Mouse (Mus musculus) myocyte (in vitro differentiated cells): ENCODE data around the gene Tas1r2. TPM values are rescaled to one million over a fixed set of nuclear protein-coding genes. Genes with fewer than 3 reads are reported as not detected.
A peak's percentile ranks its signal among the peaks of the same experiment; 100 is the strongest.

Source experiments
- H3K27me3 ChIP-seq: one replicate; pipeline ENCODE4 v1.6.1; 2011; ENCODE audit not compliant: control insufficient read depth, insufficient read depth, insufficient read length
- H3K36me3 ChIP-seq: one replicate; pipeline ENCODE4 v1.6.1; 2011; ENCODE audit not compliant: control insufficient read depth, insufficient read depth
- H3K4me2 ChIP-seq: one replicate; pipeline ENCODE4 v1.6.1; 2011; ENCODE audit warnings: low read depth, control low read depth
- H3K4me3 ChIP-seq: one replicate; pipeline ENCODE4 v1.5.1; 2011; ENCODE audit warnings: mild to moderate bottlenecking, control low read depth, moderate library complexity
- H3K79me2 ChIP-seq: one replicate; pipeline ENCODE4 v1.6.1; 2011; ENCODE audit not compliant: control insufficient read depth, insufficient read depth
- H3ac ChIP-seq: one replicate; pipeline ENCODE4 v1.6.1; 2011; ENCODE audit not compliant: control insufficient read depth, insufficient read length
- CEBPB ChIP-seq: IDR thresholded peaks from 2 replicates; pipeline ENCODE4 v1.6.1; 2011; ENCODE audit warnings: mild to moderate bottlenecking, moderate library complexity; ENCODE audit not compliant: poor library complexity, insufficient read depth, severe bottlenecking
- E2F4 ChIP-seq: IDR thresholded peaks from one replicate; pipeline ENCODE4 v1.6.1; 2011; ENCODE audit warnings: mild to moderate bottlenecking, control low read depth, moderate library complexity; ENCODE audit not compliant: insufficient read depth
- MAX ChIP-seq: IDR thresholded peaks from one replicate; pipeline ENCODE4 v1.6.1; 2011; ENCODE audit warnings: low read depth, mild to moderate bottlenecking, control low read depth
- MYOD1 ChIP-seq, 3 experiments: IDR thresholded peaks; one replicate each; pipeline ENCODE4 v1.6.1; 2011; ENCODE audit warnings: control low read depth in 2 of 3, low read depth in 2 of 3, mild to moderate bottlenecking in 2 of 3, moderate library complexity in 1 of 3; ENCODE audit not compliant: insufficient read length in 2 of 3, control insufficient read depth in 1 of 3
- MYOG ChIP-seq, 3 experiments: IDR thresholded peaks; one replicate each; pipeline ENCODE4 v1.6.1; 2011; ENCODE audit warnings: control low read depth in 2 of 3, low read depth in 2 of 3, mild to moderate bottlenecking in 2 of 3; ENCODE audit not compliant: insufficient read length in 2 of 3, control insufficient read depth in 1 of 3, insufficient read depth in 1 of 3
- POLR2A ChIP-seq: IDR thresholded peaks from one replicate; pipeline ENCODE4 v1.6.1; 2011; ENCODE audit warnings: low read depth, mild to moderate bottlenecking, control low read depth, moderate library complexity; ENCODE audit not compliant: insufficient read length
- POLR2AphosphoS2 ChIP-seq: IDR thresholded peaks from one replicate; pipeline ENCODE4 v1.6.1; 2011; ENCODE audit warnings: low read depth, control low read depth; ENCODE audit not compliant: insufficient read length
- REST ChIP-seq: IDR thresholded peaks from one replicate; pipeline ENCODE4 v1.6.1; 2011; ENCODE audit warnings: mild to moderate bottlenecking, control low read depth, moderate library complexity; ENCODE audit not compliant: insufficient read depth, insufficient read length
- SRF ChIP-seq: IDR thresholded peaks from one replicate; pipeline ENCODE4 v1.6.1; 2011; ENCODE audit warnings: low read depth; ENCODE audit not compliant: control insufficient read depth, insufficient read length
- TCF12 ChIP-seq: IDR thresholded peaks from one replicate; pipeline ENCODE4 v1.6.1; 2011; ENCODE audit warnings: mild to moderate bottlenecking, control low read depth; ENCODE audit not compliant: poor library complexity, insufficient read depth, severe bottlenecking
- TCF3 ChIP-seq: IDR thresholded peaks from one replicate; pipeline ENCODE4 v1.6.1; 2011; ENCODE audit warnings: low read depth, control low read depth; ENCODE audit not compliant: insufficient read length
- USF1 ChIP-seq: IDR thresholded peaks from one replicate; pipeline ENCODE4 v1.6.1; 2011; ENCODE audit warnings: low read depth, mild to moderate bottlenecking, control low read depth, moderate library complexity
- polyA plus RNA-seq: library from polyadenylated mRNA; unstranded; fragments of >200 nt; fragmentation: generic; extraction: Trizol; gene quantifications from one replicate; pipeline ENCODE4 v1.2.1, GENCODE M21; 2012; ENCODE audit warnings: missing spikeins

Tas1r2 gene
- polyA plus RNA-seq, 1 experiment: 1.00 TPM

GRCm38 (mm10) chr4:139650907-139651306, 2.4 kb upstream of the Tas1r2 start:
- Histone ChIP-seq H3K4me3 (no peak overlapping the region), H3ac (no peak overlapping the region), H3K36me3 (no peaks in the 10 kb centered on the region), H3K79me2 (no peaks in the 10 kb centered on the region), H3K4me2 (no peak overlapping the region), H3K27me3 (no peaks in the 10 kb centered on the region)
- TF ChIP-seq MAX (no peak), MYOD1 (IDR thresholded peaks at IDR 0.05; ENCODE audit: control insufficient read depth in 1 of 3, insufficient read length in 2 of 3, low read depth in 2 of 3) (no peak), MYOG (IDR thresholded peaks at IDR 0.05; ENCODE audit: control insufficient read depth in 1 of 3, insufficient read depth in 1 of 3, insufficient read length in 2 of 3, low read depth in 2 of 3) (no peak)

DNA sequence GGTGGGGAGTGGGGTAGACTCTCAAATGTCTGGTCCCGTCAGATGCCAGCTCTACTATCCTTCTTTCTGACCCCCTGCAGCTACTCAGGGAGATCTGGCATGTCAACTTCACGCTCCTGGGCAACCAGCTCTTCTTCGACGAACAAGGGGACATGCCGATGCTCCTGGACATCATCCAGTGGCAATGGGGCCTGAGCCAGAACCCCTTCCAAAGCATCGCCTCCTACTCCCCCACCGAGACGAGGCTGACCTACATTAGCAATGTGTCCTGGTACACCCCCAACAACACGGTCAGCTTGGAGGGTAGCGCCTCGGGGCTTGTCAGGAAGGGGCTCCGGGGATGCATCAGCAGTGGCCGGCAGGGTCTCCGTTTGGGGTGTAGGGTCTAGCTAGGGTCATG, 8.6 kb downstream of the Tas1r2 start:
- Histone ChIP-seq H3K4me2 (no peak overlapping the region), H3K4me3 (no peak overlapping the region), H3K79me2 (no peaks in the 10 kb centered on the region), H3K27me3 (no peaks in the 10 kb centered on the region), H3ac (no peak overlapping the region), H3K36me3 (no peaks in the 10 kb centered on the region)
- TF ChIP-seq MAX (no peak), REST (no peak)

GRCm38 (mm10) chr4:139667632-139668031, 14.3 kb downstream of the Tas1r2 start:
- H3ac ChIP-seq: no peak overlapping the region

GRCm38 (mm10) chr4:139669847-139670246, 16.5 kb downstream of the Tas1r2 start:
- TF ChIP-seq USF1 (no peak), MYOG (IDR thresholded peaks at IDR 0.05; ENCODE audit: control insufficient read depth in 1 of 3, insufficient read depth in 1 of 3, insufficient read length in 2 of 3, low read depth in 2 of 3) (peak in 1 of 3 experiments; percentile 13)
- Histone ChIP-seq H3K79me2 (no peaks in the 10 kb centered on the region), H3K4me2 (no peak overlapping the region), H3K36me3 (no peaks in the 10 kb centered on the region), H3K4me3 (no peak overlapping the region), H3ac (no peak overlapping the region), H3K27me3 (no peaks in the 10 kb centered on the region)

More at GRCm38 (mm10) chr4:139667632-139668031, 14.3 kb downstream of the Tas1r2 start:
- H3K27me3 ChIP-seq: no peaks in the 10 kb centered on the region
- no peaks in the 10 kb centered on the region for H3K79me2 ChIP-seq
- no peak overlapping the region for H3K4me2 ChIP-seq
- no peak overlapping the region for H3K4me3 ChIP-seq
- H3K36me3 ChIP-seq: no peaks in the 10 kb centered on the region
- no peak for TF ChIP-seq MAX
- no peak for TF ChIP-seq MYOG (IDR thresholded peaks at IDR 0.05; ENCODE audit: control insufficient read depth in 1 of 3, insufficient read depth in 1 of 3, insufficient read length in 2 of 3, low read depth in 2 of 3)
- no peak for TF ChIP-seq TCF3
- TF ChIP-seq USF1: no peak
- TF ChIP-seq CEBPB: no peak
- no peak for TF ChIP-seq E2F4
- no peak for TF ChIP-seq POLR2AphosphoS2
- TF ChIP-seq TCF12: no peak
- no peak for TF ChIP-seq SRF
- no peak for TF ChIP-seq MYOD1 (IDR thresholded peaks at IDR 0.05; ENCODE audit: control insufficient read depth in 1 of 3, insufficient read length in 2 of 3, low read depth in 2 of 3)
- no peak for TF ChIP-seq POLR2A
- TF ChIP-seq REST: no peak

GRCm38 (mm10) chr4:139675696-139676095, 22.4 kb downstream of the Tas1r2 start:
- TF ChIP-seq POLR2A: no peak
- no peak for TF ChIP-seq POLR2AphosphoS2
- TF ChIP-seq MYOD1 (IDR thresholded peaks at IDR 0.05; ENCODE audit: control insufficient read depth in 1 of 3, insufficient read length in 2 of 3, low read depth in 2 of 3): no peak
- TF ChIP-seq TCF12: no peak
- TF ChIP-seq USF1: no peak
- TF ChIP-seq E2F4: no peak
- TF ChIP-seq REST: no peak
- TF ChIP-seq TCF3: no peak
- no peak for TF ChIP-seq MAX
- no peak for TF ChIP-seq CEBPB
- TF ChIP-seq MYOG (IDR thresholded peaks at IDR 0.05; ENCODE audit: control insufficient read depth in 1 of 3, insufficient read depth in 1 of 3, insufficient read length in 2 of 3, low read depth in 2 of 3): no peak
- TF ChIP-seq SRF: no peak
- H3K4me2 ChIP-seq: no peak overlapping the region

More at GRCm38 (mm10) chr4:139675696-139676095, 22.4 kb downstream of the Tas1r2 start:
- Histone ChIP-seq H3K79me2 (no peaks in the 10 kb centered on the region), H3K27me3 (no peaks in the 10 kb centered on the region), H3K4me3 (no peak overlapping the region), H3K36me3 (no peaks in the 10 kb centered on the region), H3ac (no peak overlapping the region)
